Mouse (Mus musculus): ENCODE data around the gene Tmem80.
A peak's percentile ranks its signal among the peaks of the same experiment; 100 is the strongest.

The Tmem80 gene

GRCm38 (mm10) chr7:141327469-141328372 is at the start of gene Tmem80, which contains the start of gene Deaf1:
TSS of gene Tmem80 (plus strand) at chr7:141327739.
TSS of gene Deaf1 (minus strand) at chr7:141327690.
- DNase-seq (ENCODE audit: low spot score): peak; percentile 97

DNA sequence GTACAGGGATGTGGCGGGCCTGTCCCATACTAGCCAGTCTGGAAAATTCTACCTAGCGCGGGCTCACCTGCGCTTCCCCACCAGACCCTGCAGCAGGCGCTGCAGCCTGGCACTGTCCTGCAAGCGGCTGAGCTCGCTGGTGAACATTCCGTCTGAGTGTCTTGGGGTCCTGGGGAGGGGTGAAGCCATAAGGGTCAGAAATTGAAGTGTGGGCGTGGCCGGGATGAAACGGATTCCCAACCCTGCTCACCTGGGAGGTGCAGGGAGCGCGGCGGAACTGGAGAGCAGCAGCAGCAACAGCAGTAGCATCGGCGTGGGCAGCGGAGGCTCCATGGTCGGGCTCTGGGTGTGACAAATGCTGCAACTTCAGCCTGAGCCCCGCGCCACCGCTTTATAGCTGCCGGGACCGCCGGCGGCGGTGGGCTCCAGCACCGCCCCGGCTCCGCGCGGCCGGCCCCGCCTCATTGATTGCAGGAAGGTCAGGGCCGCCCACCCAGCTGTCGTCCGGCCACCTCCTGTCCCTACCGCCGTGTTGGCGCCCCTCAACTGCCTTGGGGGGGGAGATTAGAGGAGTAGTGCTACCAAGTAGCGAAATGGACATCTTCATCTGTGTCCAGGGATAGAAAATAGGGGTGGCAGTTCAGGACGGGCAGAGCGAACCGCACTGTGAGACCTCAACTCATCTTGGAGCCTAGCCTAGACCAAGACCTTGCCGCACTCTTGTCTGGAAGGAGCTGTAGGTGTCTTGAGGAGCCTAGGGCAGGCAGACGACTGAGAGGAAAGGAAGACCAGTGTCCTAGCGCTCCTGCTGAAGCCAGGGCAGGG is 48.6 kb upstream of the Tmem80 start, which contains the start of gene Sct:
Gene Sct, minus strand, starts transcription at position 368 of the 825 bp plus-strand sequence.
- DNase-seq (ENCODE audit: low spot score): no peak

- no peak for DNase-seq (ENCODE audit: low spot score)
These were observed 46.1 kb upstream of the Tmem80 start for GRCm38 (mm10) chr7:141281442-141281841.

GRCm38 (mm10) chr7:141282756-141283155 is 44.8 kb upstream of the Tmem80 start:
- no peak for DNase-seq (ENCODE audit: low spot score)

DNA sequence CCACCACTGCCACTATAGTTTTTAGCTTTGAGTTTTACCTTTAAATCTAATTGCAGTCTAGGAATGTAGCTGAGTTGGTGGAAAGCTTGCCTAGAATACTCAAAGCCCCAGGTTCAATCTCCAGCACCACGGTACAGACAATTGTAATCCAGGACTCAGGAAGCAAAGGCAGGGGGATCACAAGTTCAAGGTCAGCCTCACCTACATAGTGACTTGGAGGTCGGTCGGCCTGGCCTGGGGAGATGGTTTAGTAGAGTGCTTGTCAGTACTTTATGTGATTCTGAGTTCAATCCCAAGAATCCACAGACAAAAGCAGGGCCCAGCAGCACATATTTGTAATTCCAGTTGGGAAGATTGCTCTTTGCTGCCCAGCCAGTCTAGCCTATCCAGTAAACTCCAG is 39.5 kb upstream of the Tmem80 start:
- DNase-seq (ENCODE audit: low spot score): no peak

DNA sequence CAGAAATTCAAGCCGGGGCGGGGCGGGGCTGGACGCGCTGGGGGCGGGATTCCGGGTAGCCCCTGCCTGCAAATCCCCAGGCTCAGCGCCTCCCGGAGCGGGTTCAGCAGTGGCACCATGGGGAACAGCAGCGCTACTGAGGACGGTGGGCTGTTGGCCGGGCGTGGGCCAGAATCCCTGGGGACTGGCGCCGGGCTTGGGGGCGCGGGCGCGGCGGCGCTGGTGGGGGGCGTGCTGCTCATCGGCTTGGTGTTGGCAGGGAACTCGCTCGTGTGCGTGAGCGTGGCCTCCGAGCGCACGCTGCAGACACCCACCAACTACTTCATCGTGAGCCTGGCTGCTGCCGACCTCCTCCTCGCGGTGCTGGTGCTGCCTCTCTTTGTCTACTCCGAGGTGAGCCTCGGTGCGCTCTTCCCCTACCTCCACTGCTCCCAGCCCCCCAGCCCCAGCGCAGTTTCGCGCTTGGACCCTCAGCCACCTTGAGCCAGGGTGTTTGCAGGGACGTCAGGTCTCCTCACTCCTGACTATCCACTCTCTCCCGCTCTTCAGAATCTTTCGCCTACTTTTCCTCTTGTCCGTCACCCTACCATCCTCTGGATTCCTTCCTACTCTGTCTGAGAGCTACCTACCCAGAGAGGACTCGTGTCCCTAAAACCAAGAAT is 35.5 kb upstream of the Tmem80 start, which contains the start of gene Drd4:
Gene Drd4, plus strand, starts transcription at position 86 of the 662 bp plus-strand sequence.
- no peak for DNase-seq (ENCODE audit: low spot score)

DNA sequence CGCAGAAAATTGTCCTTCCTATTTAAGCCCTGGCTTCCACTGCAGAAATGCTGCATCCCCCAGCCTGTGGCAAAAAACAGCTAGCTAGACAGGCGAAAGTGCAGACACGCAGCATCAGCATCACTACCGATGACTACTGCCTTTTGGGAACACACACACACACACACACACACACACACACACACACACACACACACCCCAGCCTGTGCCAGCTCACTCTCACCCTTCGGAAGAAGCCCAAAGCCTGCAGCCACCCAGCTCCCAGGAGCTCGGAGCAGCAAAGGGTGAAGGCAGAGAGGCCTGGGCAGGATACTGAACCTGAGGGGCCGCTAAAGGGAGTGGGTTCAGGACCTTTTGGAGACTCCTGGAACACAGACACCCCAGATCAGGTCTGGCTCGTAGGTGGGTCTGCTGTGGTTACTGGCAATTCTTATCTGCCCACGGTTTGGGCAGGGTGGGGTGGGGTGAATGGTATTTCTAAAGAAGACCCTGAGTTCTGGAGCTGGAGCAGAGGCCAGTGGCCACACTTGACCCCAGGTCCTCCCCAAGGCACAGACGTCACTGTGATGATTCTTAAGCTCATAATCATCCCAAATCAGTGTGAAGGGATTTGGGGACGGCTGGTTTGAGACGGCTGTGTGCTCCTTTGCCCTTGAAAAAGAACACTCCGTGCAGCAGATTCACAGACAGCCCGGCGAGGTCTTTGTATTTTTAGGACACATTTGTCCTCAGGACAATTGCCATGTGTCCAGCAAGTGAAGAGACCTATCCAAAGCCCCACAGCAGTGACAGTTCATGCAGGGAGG is 34.8 kb upstream of the Tmem80 start:
- DNase-seq (ENCODE audit: low spot score): no peak

GRCm38 (mm10) chr7:141293852-141294471 is 33.6 kb upstream of the Tmem80 start:
- DNase-seq (ENCODE audit: low spot score): no peak

- no peak for DNase-seq (ENCODE audit: low spot score)
These were observed 33.1 kb upstream of the Tmem80 start for GRCm38 (mm10) chr7:141294479-141294878.

DNA sequence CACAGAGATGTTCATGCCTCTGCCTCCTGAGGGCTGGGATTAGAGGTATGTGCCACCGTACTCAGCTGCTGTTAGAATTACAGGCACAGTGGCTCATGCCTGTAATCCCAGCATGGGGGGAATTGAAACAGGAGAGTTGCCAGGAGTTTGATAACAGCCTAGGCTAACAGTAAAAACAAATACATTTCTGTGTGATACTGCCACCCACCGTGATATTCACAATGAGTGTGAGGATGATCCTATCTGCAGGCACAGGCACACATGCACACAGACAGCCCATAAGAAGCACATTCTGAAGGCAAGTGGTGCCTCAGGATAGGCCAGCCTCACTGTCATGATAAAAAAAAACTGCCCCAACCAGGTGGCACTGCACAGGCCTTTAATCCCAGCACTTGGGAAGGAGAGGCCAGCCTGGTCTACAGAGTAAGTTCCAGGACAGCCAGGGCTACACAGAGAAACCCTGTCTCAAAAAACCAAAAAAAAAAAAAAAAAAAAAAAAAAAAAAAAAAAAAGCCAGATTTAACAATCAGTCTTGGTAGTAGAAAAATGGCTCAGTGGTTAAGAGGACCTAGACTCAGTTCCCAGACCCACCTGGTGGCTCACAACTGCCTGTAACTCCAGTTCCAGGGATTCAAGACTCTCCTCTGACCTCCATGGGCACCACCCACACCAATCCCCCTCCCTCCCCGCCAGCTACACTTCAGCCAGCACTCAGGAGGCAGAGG is 29.5 kb upstream of the Tmem80 start:
- DNase-seq (ENCODE audit: low spot score): no peak

DNA sequence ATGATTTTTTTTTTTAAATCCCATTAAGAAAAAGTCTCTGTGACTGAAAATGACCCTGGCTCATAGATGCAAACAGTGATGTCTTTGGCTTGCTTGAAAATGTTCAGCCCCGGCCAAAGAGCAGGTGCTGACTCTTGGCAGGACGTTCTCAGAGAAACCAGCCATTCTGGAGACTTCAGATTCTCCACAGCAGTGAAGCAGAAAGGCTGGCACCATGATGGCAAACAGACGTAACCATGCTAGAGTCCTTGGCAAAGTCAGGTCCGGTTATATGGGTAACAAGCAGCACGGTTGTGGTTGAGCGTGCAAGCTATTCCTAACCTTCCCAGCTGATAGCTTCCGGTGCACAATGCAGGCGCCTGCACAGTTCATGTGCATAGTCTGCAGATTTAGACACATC is 28.4 kb upstream of the Tmem80 start:
- no peak for DNase-seq (ENCODE audit: low spot score)

DNA sequence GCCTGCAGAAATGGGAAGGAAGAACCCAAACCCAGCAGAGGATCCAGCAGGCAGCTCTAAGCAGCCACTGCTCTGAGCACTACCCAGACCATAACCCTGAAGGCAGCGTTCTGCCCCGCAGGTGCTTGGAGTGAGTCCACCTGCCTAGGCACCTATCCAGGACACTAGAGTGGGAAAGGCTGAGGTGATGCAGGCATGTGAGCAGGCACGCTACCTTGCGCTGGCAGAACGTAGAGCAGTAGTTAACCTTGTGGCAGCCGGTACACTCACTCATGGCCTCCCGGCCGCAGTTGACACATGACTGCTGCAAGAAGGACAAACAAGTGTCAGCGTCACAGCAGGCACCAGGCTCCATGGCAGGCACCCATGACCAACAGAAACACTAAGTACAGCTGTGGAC is 26.2 kb upstream of the Tmem80 start:
- no peak for DNase-seq (ENCODE audit: low spot score)

GRCm38 (mm10) chr7:141302702-141303268 is 24.8 kb upstream of the Tmem80 start:
- DNase-seq (ENCODE audit: low spot score): no peak

DNA sequence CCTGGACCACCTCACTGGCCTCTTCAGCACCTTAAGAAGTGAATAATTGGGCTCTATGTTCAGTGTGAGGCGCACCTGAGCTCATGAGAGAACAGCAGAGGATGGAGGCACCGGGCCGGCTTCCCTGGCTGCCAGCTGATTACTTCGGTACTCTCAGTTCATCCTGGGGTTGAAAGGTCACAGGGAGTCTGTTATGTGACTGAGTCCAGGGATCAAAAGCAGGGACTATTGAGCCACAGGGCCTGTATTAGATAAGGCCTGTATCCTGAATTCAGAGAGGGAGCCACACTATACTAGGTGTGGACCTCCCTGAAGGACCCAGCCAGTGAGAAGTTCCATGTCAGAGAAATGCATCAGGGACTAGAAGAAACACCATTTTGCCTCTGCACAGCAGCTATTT is 23.0 kb upstream of the Tmem80 start:
- DNase-seq (ENCODE audit: low spot score): no peak

DNA sequence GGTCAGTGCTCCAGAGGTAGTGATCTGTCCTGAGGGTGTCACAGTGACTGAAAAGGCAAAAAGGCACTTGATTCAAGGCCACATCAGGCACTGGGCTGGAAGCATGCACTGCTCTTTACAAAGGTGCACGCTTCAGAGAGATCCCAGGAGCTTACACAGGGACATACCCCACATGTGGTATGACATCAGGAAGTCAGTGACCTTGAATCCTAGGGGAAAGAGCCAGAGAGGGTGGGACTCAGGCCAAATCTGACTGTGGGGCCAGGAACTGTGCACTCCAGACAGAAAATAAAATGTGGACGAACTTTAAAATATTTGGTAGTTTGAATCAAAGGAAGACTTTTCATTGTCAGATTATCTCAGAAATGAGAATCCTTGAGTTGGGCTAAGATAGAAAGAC is 13.1 kb upstream of the Tmem80 start:
- DNase-seq (ENCODE audit: low spot score): no peak

DNA sequence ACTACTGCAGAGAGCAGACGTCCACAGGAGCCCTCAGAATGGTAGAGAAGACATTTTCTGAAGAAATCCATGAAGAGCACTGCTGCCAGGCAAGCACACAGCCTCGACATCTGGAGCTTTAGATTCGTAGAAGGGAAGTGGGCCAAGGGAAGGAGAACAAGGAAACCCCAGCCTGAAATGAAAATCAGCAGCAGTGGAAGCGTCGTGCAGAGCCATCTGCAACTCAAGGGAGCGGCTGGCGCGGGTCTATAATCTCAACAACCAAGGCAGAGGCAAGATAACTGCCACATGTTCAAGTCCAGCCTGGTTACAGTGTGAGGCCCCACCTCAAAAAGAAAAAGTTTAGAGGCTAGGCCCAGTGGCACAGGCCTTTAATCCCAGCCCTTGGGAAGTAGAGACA is 12.5 kb upstream of the Tmem80 start:
- DNase-seq (ENCODE audit: low spot score): no peak

- no peak for DNase-seq (ENCODE audit: low spot score)
These were observed 11.6 kb upstream of the Tmem80 start for GRCm38 (mm10) chr7:141315974-141316373.

GRCm38 (mm10) chr7:141317619-141318132 is 9.9 kb upstream of the Tmem80 start:
- DNase-seq (ENCODE audit: low spot score): no peak

GRCm38 (mm10) chr7:141319446-141319845 is 8.1 kb upstream of the Tmem80 start:
- no peak for DNase-seq (ENCODE audit: low spot score)

DNA sequence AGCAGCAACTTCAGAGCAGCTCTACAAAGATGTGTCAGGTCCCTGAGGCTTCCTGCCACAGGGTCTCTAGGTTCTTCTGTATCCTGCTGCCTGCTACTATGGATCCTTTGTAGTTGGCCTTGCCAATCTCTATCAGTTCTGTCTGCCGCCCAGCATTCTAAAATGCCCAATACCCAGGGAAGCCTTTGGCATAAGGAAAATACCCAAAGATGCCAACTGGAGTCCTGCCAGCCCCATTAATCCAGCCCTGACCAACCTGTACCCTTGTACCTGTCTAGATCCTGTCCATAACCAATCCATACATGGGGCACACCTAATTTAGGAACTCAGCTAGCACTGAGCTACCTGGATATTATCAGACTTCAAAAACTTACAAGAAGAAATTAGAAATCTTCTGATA is 2.9 kb upstream of the Tmem80 start:
- no peak for DNase-seq (ENCODE audit: low spot score)

Measured in c-Kit-positive CD71-positive TER-119-positive erythroid progenitor cells, embryonic 14.5 days (primary cell).